Mouse (Mus musculus) CD8-positive naive resting alpha-beta T cell, adult 2 months (primary cell): ENCODE measurements around the gene Fbxl17.

Experiments used
- DNase-seq, 2 experiments: peaks; one replicate each; pipeline ENCODE4 v3.0.0; 2022; ENCODE audit warnings: low read depth in 2 of 2, low spot score in 2 of 2

Fbxl17 gene

GRCm38 (mm10) chr17:63062785-63063184, 437.0 kb downstream of the Fbxl17 start:
- DNase-seq: no peak

GRCm38 (mm10) chr17:63061786-63062185, 438.0 kb downstream of the Fbxl17 start:
- DNase-seq: no peak

- no peak for DNase-seq
Measured at GRCm38 (mm10) chr17:63060814-63061213, 439.0 kb downstream of the Fbxl17 start.

- no peak for DNase-seq
Measured at GRCm38 (mm10) chr17:63057740-63058388, 442.0 kb downstream of the Fbxl17 start.

GRCm38 (mm10) chr17:63056976-63057375, 442.8 kb downstream of the Fbxl17 start:
- no peak for DNase-seq

GRCm38 (mm10) chr17:63053311-63053710, 446.5 kb downstream of the Fbxl17 start:
- DNase-seq: no peak

GRCm38 (mm10) chr17:63046401-63046800, 453.4 kb downstream of the Fbxl17 start:
- no peak for DNase-seq

- DNase-seq: no peak
Measured at GRCm38 (mm10) chr17:63045297-63045696, 454.5 kb downstream of the Fbxl17 start.

- no peak for DNase-seq
Measured at GRCm38 (mm10) chr17:63043046-63043675, 456.7 kb downstream of the Fbxl17 start.

- no peak for DNase-seq
Measured at GRCm38 (mm10) chr17:63037562-63037961, 462.3 kb downstream of the Fbxl17 start.

GRCm38 (mm10) chr17:63033141-63033540, 466.7 kb downstream of the Fbxl17 start:
- no peak for DNase-seq

GRCm38 (mm10) chr17:63029105-63029504, 470.7 kb downstream of the Fbxl17 start:
- DNase-seq: no peak

- no peak for DNase-seq
Measured at GRCm38 (mm10) chr17:63025238-63025637, 474.6 kb downstream of the Fbxl17 start.

- no peak for DNase-seq
Measured at GRCm38 (mm10) chr17:63017605-63018167, 482.1 kb downstream of the Fbxl17 start.

GRCm38 (mm10) chr17:63012571-63012923, 487.3 kb downstream of the Fbxl17 start:
- no peak for DNase-seq

- DNase-seq: no peak
Measured at GRCm38 (mm10) chr17:63011893-63012570, 487.8 kb downstream of the Fbxl17 start.

- no peak for DNase-seq
Measured at GRCm38 (mm10) chr17:63010830-63011229, 489.0 kb downstream of the Fbxl17 start.

GRCm38 (mm10) chr17:63008788-63009187, 491.0 kb downstream of the Fbxl17 start:
- DNase-seq: no peak

- no peak for DNase-seq
Measured at GRCm38 (mm10) chr17:63008277-63008676, 491.5 kb downstream of the Fbxl17 start.

- no peak for DNase-seq
Measured at GRCm38 (mm10) chr17:63007876-63008275, 491.9 kb downstream of the Fbxl17 start.
